Mouse (Mus musculus) C2C12 (cell line): ENCODE results near the gene Unc93b1.

Experiments used
- CTCF ChIP-seq: IDR thresholded peaks from one replicate; pipeline ENCODE4 v1.5.1; 2011; ENCODE audit not compliant: control insufficient read depth, insufficient read depth, insufficient read length
- USF1 ChIP-seq: IDR thresholded peaks from one replicate; pipeline ENCODE4 v1.6.1; 2011; ENCODE audit warnings: low read depth, mild to moderate bottlenecking, control low read depth, moderate library complexity

DNA sequence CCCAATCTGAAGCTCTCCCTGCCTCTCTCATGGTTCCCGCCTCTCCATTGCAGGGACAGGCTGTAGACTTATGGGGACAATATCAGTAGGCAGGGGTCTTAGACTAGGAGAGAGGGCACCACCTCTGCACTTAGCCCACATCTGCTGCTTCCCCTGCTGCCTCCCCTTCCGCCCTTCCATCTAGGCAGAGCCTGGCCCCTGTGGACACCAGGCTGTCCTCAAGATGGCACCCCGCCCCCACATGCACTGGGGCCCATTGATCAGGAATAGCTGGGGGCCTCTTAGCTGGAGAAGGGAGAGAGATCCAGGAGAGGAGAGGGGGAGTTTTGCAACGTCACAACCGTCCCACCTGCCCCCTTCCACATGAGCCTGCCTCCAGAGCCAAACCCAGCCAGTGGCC, 57.4 kb downstream of the Unc93b1 start, which contains the start of gene Tbx10:
- TF ChIP-seq CTCF = no peak
- no peak for TF ChIP-seq USF1
